Mouse (Mus musculus): ENCODE data around the gene Ensa. TPM values are rescaled to one million over a fixed set of nuclear protein-coding genes. Genes with fewer than 3 reads are reported as not detected.
"Not testable (repeated sequence)": the region's sequence is repeated elsewhere in the genome, so short reads cannot be mapped to it uniquely, and the experiment has no call there.

The Ensa gene
- polyA plus RNA-seq, 1 experiment from 2014 or later = 89.9 TPM

GRCm38 (mm10) chr3:95650276-95651032 is 25.7 kb downstream of the Ensa start:
- Histone ChIP-seq H3K36me3 (no peaks in the 10 kb centered on the region), H3K27ac (peak overlapping the region; percentile 29; the same call in 1 of the 2 replicates), H3K27me3 (ENCODE audit: insufficient read depth, poor library complexity, severe bottlenecking) (no peaks in the 10 kb centered on the region), H3K9me3 (no peaks in the 10 kb centered on the region), H3K4me1 (replicated peaks) (peaks cover 21% of the 10 kb centered on the region), H3K4me3 (no peak overlapping the region)
- no peak for DNase-seq (ENCODE audit: low spot score)
- WGBS = 77% methylated on average over 6 of the region's 6 CpGs

DNA sequence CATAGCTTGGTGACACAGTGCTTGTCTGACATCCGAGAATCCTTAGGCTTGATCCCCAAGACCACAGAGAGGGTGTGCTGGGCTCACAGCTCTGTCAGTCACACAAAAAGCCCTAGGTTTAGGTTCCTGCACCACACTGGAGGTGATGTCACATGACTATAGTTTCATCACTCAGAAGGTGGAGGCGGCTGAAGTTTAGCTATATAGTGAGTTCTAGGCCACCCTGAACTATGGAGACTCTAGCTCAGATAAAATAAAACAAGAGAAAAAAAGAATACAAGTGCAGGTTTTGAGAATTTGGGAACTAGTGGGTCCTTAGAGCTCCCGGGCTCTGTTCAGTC is 26.2 kb downstream of the Ensa start:
- DNase-seq (ENCODE audit: low spot score) = no peak
- Histone ChIP-seq H3K4me1 (replicated peaks) (peaks cover 21% of the 10 kb centered on the region), H3K36me3 (no peaks in the 10 kb centered on the region), H3K27ac (peak overlapping the region; percentile 29; the same call in 1 of the 2 replicates), H3K4me3 (no peak overlapping the region), H3K9me3 (no peaks in the 10 kb centered on the region), H3K27me3 (ENCODE audit: insufficient read depth, poor library complexity, severe bottlenecking) (no peaks in the 10 kb centered on the region)
- 86% methylated on average over 3 of the region's 3 CpGs for WGBS

DNA sequence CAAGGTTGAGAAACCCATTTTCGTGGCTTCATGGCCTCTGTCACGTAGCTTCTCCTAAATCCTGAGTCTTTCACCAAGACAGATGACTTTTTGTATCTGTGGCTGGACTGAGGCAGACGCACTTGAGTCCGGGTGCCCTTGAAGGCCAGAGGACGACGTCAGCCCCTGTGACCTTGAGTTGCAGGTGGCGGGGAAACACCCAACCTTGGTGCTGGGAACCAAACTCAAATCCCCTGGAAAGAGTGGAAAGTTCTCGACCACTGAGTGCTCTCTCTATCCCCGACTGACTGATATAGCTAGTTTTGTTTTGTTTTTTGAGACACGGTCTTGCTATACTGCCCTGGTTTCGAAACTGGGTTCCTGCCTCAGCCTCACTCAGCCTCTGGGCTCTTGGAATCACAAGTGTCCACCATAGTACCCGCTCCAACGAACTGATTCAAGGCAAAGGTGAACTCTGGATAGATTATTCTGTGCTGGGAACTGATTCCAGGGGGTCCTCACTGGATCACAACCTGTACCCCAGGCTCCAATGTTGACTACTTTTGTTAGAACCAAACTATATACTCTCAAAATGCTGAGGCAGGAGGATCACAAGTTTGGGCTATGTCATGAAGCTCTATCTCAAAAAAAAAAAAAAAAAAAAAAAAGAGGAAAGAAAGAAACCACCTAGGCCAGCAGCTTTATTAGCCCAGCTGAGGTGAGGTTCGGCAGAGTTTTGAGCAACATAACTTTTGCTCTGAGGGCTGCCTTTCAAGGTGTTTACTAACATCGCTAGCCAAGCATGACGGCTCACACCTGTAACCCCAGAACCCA is 26.8 kb downstream of the Ensa start:
- H3K9me3 ChIP-seq = no peaks in the 10 kb centered on the region
- H3K27ac ChIP-seq = no peak overlapping the region
- H3K27me3 ChIP-seq (ENCODE audit: insufficient read depth, poor library complexity, severe bottlenecking) = no peaks in the 10 kb centered on the region
- H3K4me3 ChIP-seq = no peak overlapping the region
- 91% methylated on average over 16 of the region's 16 CpGs for WGBS
- peaks cover 21% of the 10 kb centered on the region for H3K4me1 ChIP-seq (replicated peaks)
- DNase-seq (ENCODE audit: low spot score) = no peak
- no peaks in the 10 kb centered on the region for H3K36me3 ChIP-seq

DNA sequence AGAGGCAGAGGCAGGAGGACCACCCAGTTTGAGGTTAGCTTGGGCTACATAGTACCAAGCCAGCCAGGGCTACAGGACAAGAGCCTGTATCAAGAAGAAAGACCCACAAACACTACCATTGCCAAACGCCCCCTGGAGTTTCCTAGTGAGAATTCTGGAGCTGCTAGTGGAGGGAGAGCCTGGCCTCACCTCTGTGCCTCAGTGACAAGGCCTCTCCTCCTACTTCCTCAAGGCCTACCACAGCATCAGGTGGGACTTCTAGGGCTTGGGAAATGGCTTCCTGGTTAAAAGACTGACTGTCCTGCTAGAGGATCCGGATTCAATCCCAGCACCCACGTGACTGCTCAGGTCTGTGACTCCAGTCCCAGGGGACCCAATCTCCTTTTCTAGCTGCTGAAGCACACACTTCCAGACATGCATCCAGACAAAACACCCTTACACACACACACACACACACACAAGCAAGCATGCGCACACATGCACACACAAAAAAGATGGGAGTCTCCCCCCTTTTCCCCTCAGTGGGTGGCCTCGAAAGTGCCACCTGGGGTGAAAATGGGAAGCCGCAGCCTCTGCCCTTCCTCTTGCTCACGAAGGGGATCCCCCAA is 27.5 kb downstream of the Ensa start:
- Histone ChIP-seq H3K27ac (peak overlapping the region; percentile 56), H3K4me3 (no peak overlapping the region), H3K4me1 (replicated peaks) (peaks cover 21% of the 10 kb centered on the region), H3K27me3 (ENCODE audit: insufficient read depth, poor library complexity, severe bottlenecking) (no peaks in the 10 kb centered on the region), H3K36me3 (no peaks in the 10 kb centered on the region), H3K9me3 (no peaks in the 10 kb centered on the region)
- DNase-seq (ENCODE audit: low spot score) = no peak
- WGBS = 58% methylated on average over 7 of the region's 7 CpGs

DNA sequence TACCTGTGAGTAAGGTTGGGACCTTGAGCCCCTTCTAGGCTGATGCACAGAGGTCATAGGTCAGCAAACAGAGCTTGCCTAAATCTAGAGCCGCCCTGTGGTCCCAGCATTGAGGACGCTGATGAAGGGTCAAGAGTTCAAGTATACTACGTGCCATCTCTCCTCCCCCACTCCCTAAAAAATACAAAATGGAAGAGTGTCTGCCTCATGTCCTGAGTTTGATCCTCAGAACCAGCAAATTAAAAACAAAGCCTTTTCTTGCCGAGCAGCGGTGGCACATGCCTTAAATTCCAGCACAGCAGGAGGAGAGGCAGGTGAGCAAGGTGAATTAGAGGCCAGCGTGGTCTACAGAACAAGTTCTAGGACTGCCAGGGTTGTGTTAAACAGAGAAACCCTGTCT is 28.1 kb downstream of the Ensa start:
- no peaks in the 10 kb centered on the region for H3K27me3 ChIP-seq (ENCODE audit: insufficient read depth, poor library complexity, severe bottlenecking)
- H3K4me3 ChIP-seq = no peak overlapping the region
- H3K27ac ChIP-seq = no peak overlapping the region
- WGBS = 13% methylated on average over 6 of the region's 6 CpGs
- DNase-seq (ENCODE audit: low spot score) = no peak
- peaks cover 26% of the 10 kb centered on the region for H3K4me1 ChIP-seq (replicated peaks)
- no peaks in the 10 kb centered on the region for H3K36me3 ChIP-seq
- H3K9me3 ChIP-seq = no peaks in the 10 kb centered on the region

- DNase-seq (ENCODE audit: low spot score) = no peak
- Histone ChIP-seq H3K4me1 (replicated peaks) (peaks cover 30% of the 10 kb centered on the region), H3K9me3 (no peaks in the 10 kb centered on the region), H3K27me3 (ENCODE audit: insufficient read depth, poor library complexity, severe bottlenecking) (no peaks in the 10 kb centered on the region), H3K27ac (peak overlapping the region; percentile 53), H3K36me3 (no peaks in the 10 kb centered on the region), H3K4me3 (no peak overlapping the region; the same call in 1 of the 2 replicates)
- WGBS = 19% methylated on average over 11 of the region's 11 CpGs
These were observed 28.8 kb downstream of the Ensa start for GRCm38 (mm10) chr3:95653473-95654034.

DNA sequence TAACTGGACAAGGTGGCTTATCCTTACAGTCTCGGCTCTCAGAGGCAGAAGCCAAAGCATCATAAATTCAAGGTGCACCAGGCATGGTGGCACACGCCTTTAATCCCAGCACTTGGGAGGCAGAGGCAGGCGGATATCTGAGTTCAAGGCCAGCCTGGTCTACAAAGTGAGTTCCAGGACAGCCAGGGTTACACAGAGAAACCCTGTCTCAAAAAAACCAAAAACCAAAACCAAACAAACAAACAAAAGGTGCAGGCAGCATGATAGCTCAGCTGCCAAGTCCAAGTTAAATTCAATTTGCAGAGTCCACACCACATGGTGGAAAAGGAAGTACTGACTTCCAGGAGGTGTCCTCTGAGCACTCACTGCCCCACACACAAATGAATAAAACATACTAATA is 29.6 kb downstream of the Ensa start:
- H3K36me3 ChIP-seq; DNase-seq (ENCODE audit: low spot score); H3K27ac ChIP-seq; H3K9me3 ChIP-seq; H3K4me3 ChIP-seq; H3K27me3 ChIP-seq (ENCODE audit: insufficient read depth, poor library complexity, severe bottlenecking): not testable (repeated sequence)
- peaks cover 30% of the 10 kb centered on the region for H3K4me1 ChIP-seq (replicated peaks)
- 96% methylated on average over 3 of the region's 3 CpGs for WGBS

GRCm38 (mm10) chr3:95655437-95655836 is 30.6 kb downstream of the Ensa start:
- Histone ChIP-seq H3K9me3 (no peaks in the 10 kb centered on the region), H3K4me1 (replicated peaks) (peaks cover 32% of the 10 kb centered on the region), H3K27me3 (ENCODE audit: insufficient read depth, poor library complexity, severe bottlenecking) (no peaks in the 10 kb centered on the region), H3K4me3 (no peak overlapping the region), H3K27ac (no peak overlapping the region), H3K36me3 (peaks cover 6% of the 10 kb centered on the region)
- WGBS = 90% methylated on average over 5 of the region's 5 CpGs
- DNase-seq (ENCODE audit: low spot score) = no peak

GRCm38 (mm10) chr3:95657108-95657507 is 32.3 kb downstream of the Ensa start:
- H3K9me3 ChIP-seq = no peaks in the 10 kb centered on the region
- H3K4me3 ChIP-seq = no peak overlapping the region
- DNase-seq (ENCODE audit: low spot score) = no peak
- H3K36me3 ChIP-seq = peaks cover 23% of the 10 kb centered on the region
- H3K4me1 ChIP-seq (replicated peaks) = peaks cover 48% of the 10 kb centered on the region
- no peaks in the 10 kb centered on the region for H3K27me3 ChIP-seq (ENCODE audit: insufficient read depth, poor library complexity, severe bottlenecking)
- H3K27ac ChIP-seq = no peak overlapping the region
- 91% methylated on average over 3 of the region's 3 CpGs for WGBS

GRCm38 (mm10) chr3:95657711-95658110 is 32.9 kb downstream of the Ensa start:
- Histone ChIP-seq H3K27ac (peak overlapping the region; percentile 99), H3K36me3 (peaks cover 29% of the 10 kb centered on the region), H3K4me3 (peak overlapping the region; percentile 99), H3K27me3 (ENCODE audit: insufficient read depth, poor library complexity, severe bottlenecking) (no peaks in the 10 kb centered on the region), H3K4me1 (replicated peaks) (peaks cover 48% of the 10 kb centered on the region), H3K9me3 (no peaks in the 10 kb centered on the region)
- DNase-seq (ENCODE audit: low spot score) = no peak
- WGBS = 88% methylated on average over 3 of the region's 3 CpGs

DNA sequence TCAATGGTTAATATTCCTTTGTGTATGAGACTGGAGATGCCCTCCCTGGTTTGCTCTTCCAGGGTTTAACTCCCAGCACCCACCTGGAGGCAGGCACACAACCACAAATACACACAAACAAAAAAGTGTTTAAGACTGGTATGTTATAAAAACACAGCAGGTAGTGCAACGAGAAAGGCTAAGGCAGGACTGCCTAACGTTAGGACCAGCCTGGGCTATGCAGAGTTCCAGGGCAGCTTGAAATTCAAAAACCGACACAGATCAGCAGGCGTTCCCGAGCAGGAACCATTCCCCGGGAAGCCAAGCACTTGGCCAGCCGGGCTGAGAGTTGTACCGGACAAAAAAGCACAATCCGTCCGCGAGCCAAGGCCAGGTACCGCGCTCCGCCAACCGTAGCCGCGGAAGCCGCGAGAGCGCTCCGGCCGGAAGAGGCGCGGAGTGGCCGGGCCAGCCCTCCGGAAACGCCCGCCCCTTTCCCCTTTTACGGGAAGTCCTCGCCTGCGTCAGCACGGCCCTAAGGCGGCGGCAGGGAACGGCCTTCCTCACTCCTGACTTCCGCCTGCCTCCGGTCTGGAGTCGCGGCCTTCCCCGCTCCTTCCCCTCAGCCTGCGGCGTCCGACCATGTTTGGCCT is 33.6 kb downstream of the Ensa start, which contains the start of gene Mcl1:
Gene Mcl1, plus strand, starts transcription at position 553 of the 632 bp plus-strand sequence.
- peak within 1 kb of the TSS; percentile 99 for H3K4me3 ChIP-seq
- peaks cover 35% of the 10 kb centered on the region for H3K36me3 ChIP-seq
- under 1% methylated on average over 43 of the region's 43 CpGs for WGBS
- DNase-seq (ENCODE audit: low spot score) = peak; percentile 95
- H3K4me1 ChIP-seq (replicated peaks) = peaks cover 46% of the 10 kb centered on the region
- H3K9me3 ChIP-seq = no peaks in the 10 kb centered on the region
- no peaks in the 10 kb centered on the region for H3K27me3 ChIP-seq (ENCODE audit: insufficient read depth, poor library complexity, severe bottlenecking)
- peak within 1 kb of the TSS; percentile 99 for H3K27ac ChIP-seq
